Mouse (Mus musculus): ENCODE results near the gene Ctdsp1. TPM values are rescaled to one million over a fixed set of nuclear protein-coding genes. Genes with fewer than 3 reads are reported as not detected.

The Ctdsp1 gene
- polyA plus RNA-seq (2012; rRNA removed): 45.6 and 69.4 TPM in 2 replicates

GRCm38 (mm10) chr1:74390924-74391748 lies at the start of gene Ctdsp1:
TSS of gene Ctdsp1 (plus strand) at chr1:74391509.

GRCm38 (mm10) chr1:74361812-74362211 lies 29.5 kb upstream of the Ctdsp1 start, which contains the start of gene Catip:
TSS of gene Catip (plus strand) at chr1:74362108.

GRCm38 (mm10) chr1:74374980-74375379 lies 16.3 kb upstream of the Ctdsp1 start, which contains the start of gene Slc11a1:
TSS of gene Slc11a1 (plus strand) at chr1:74375195.

GRCm38 (mm10) chr1:74408589-74409504 lies 17.5 kb downstream of the Ctdsp1 start, which contains the start of gene Vil1:
TSS of gene Vil1 (plus strand) at chr1:74409376.

Other genes starting within 250 kb of the Ctdsp1 start
- 0.06 and 0.10 TPM in 2 replicates for gene Cxcr2, start 237.5 kb upstream of the Ctdsp1 start, polyA plus RNA-seq (2012; rRNA removed)
- not detected in 2 replicates for gene Cxcr1, start 196.9 kb upstream of the Ctdsp1 start, polyA plus RNA-seq (2012; rRNA removed)
- gene Arpc2, start 155.4 kb upstream of the Ctdsp1 start, polyA plus RNA-seq (2012; rRNA removed): 132 and 211 TPM in 2 replicates
- 0.19 and 0.40 TPM in 2 replicates for gene Gpbar1, start 113.0 kb upstream of the Ctdsp1 start, polyA plus RNA-seq (2012; rRNA removed)
- gene Aamp, start 106.8 kb upstream of the Ctdsp1 start, polyA plus RNA-seq (2012; rRNA removed): 157 and 243 TPM in 2 replicates
- gene Pnkd, start 106.6 kb upstream of the Ctdsp1 start, polyA plus RNA-seq (2012; rRNA removed): 43.6 and 50.9 TPM in 2 replicates
- gene Tmbim1, start 85.9 kb upstream of the Ctdsp1 start, polyA plus RNA-seq (2012; rRNA removed): 2.8 and 7.5 TPM in 2 replicates
- 0.85 and 1.5 TPM in 2 replicates for gene Catip, start 29.4 kb upstream of the Ctdsp1 start, polyA plus RNA-seq (2012; rRNA removed)
- gene Slc11a1, start 16.3 kb upstream of the Ctdsp1 start, polyA plus RNA-seq (2012; rRNA removed): 2.4 and 3.0 TPM in 2 replicates
- 0.14 and 0.15 TPM in 2 replicates for gene Vil1, start 17.9 kb downstream of the Ctdsp1 start, polyA plus RNA-seq (2012; rRNA removed)
- gene Cnot9, start 114.5 kb downstream of the Ctdsp1 start, polyA plus RNA-seq (2012; rRNA removed): 54.9 and 74.0 TPM in 2 replicates
- gene Plcd4, start 151.4 kb downstream of the Ctdsp1 start, polyA plus RNA-seq (2012; rRNA removed): 0.37 and 0.67 TPM in 2 replicates
- 15.2 and 20.2 TPM in 2 replicates for gene Usp37, start 152.8 kb downstream of the Ctdsp1 start, polyA plus RNA-seq (2012; rRNA removed)
- 12.1 and 21.0 TPM in 2 replicates for gene Zfp142, start 196.7 kb downstream of the Ctdsp1 start, polyA plus RNA-seq (2012; rRNA removed)
- gene Bcs1l, start 196.8 kb downstream of the Ctdsp1 start, polyA plus RNA-seq (2012; rRNA removed): 16.8 and 17.9 TPM in 2 replicates
- gene Rnf25, start 209.9 kb downstream of the Ctdsp1 start, polyA plus RNA-seq (2012; rRNA removed): 82.2 and 101 TPM in 2 replicates
- 14.3 and 14.7 TPM in 2 replicates for gene Stk36, start 209.9 kb downstream of the Ctdsp1 start, polyA plus RNA-seq (2012; rRNA removed)

Data from central nervous system, embryonic 11.5 days (tissue).